Mouse (Mus musculus) hindbrain, embryonic 15.5 days (tissue): ENCODE measurements around the gene Mfsd4b3. TPM values are rescaled to one million over a fixed set of nuclear protein-coding genes. Genes with fewer than 3 reads are reported as not detected.
"Not testable (repeated sequence)": the region's sequence is repeated elsewhere in the genome, so short reads cannot be mapped to it uniquely, and the experiment has no call there.

Experiments
- ATAC-seq: fragments of 200-750 bp; cut with Nextera tagmentation; 2 replicates; pipeline ENCODE4 v1.8.0; 2017; ENCODE audit warnings: low read depth, moderate number of reproducible peaks, moderate TSS enrichment; ENCODE audit not compliant: low FRiP score
- H3K27ac ChIP-seq: fragments of 300-500 bp; sonication (generic); replicated peaks from 2 replicates; pipeline ENCODE4 v1.5.1; 2015; ENCODE audit warnings: mild to moderate bottlenecking, inconsistent platforms
- H3K27me3 ChIP-seq: fragments of 300-500 bp; sonication (generic); 2 replicates; pipeline ENCODE4 v1.6.1; 2015; ENCODE audit warnings: control low read depth, inconsistent platforms
- H3K36me3 ChIP-seq: fragments of 300-500 bp; sonication (generic); 2 replicates; pipeline ENCODE4 v1.6.1; 2015; ENCODE audit warnings: control low read depth, inconsistent platforms
- H3K4me1 ChIP-seq: fragments of 300-500 bp; sonication (generic); replicated peaks from 2 replicates; pipeline ENCODE4 v1.6.1; 2015; ENCODE audit warnings: control low read depth, inconsistent platforms
- H3K4me2 ChIP-seq: fragments of 300-500 bp; sonication (generic); 2 replicates; pipeline ENCODE4 v1.6.1; 2015; ENCODE audit warnings: moderate library complexity, mild to moderate bottlenecking, inconsistent platforms
- H3K4me3 ChIP-seq: fragments of 300-500 bp; sonication (generic); 2 replicates; pipeline ENCODE4 v1.5.1; 2015; ENCODE audit warnings: mild to moderate bottlenecking, inconsistent platforms
- H3K9ac ChIP-seq: fragments of 300-500 bp; sonication (generic); 2 replicates; pipeline ENCODE4 v1.6.1; 2015; ENCODE audit warnings: inconsistent platforms
- H3K9me3 ChIP-seq: fragments of 300-500 bp; sonication (generic); 2 replicates; pipeline ENCODE4 v1.6.1; 2016; ENCODE audit warnings: control low read depth, inconsistent platforms
- WGBS: fragments of 180-500 bp; shearing (Covaris S2); methylation state at CpG from one replicate; pipeline ENCODE4 v1.1.7; 2015; 5-methylcytosine and 5-hydroxymethylcytosine counted together
- polyA plus RNA-seq: library from polyadenylated mRNA; unstranded; fragments of >200 nt; fragmentation: Nextera tagmentation; extraction: Ambion mirVana; gene quantifications from 2 replicates; pipeline ENCODE4 v1.2.1, GENCODE M21; 2015

Mfsd4b3 gene
- polyA plus RNA-seq, 1 experiment from 2014 or later, result 0.09 TPM

DNA sequence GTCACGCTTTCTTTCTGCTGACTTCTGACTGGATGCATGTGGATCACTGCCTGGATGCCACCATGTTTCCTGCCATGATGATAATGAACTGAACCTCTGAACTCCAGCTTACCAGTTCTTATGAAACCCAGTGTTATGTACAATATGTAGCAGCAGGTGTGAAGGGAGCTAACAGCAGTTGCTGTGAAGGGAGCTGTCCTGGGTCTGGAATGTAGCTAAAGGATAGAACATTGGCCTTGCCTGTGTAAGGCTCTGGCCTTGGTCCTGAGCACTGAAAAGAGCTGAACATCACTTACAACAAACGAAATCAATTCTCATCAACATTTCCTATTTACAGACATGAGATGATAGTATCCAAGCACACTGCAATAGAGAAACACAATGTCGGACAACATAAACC, 7.6 kb upstream of the Mfsd4b3 start:
- H3K9ac ChIP-seq, result no peak overlapping the region
- no peak overlapping the region for H3K27ac ChIP-seq
- ATAC-seq, result no peak
- H3K9me3 ChIP-seq, result no peaks in the 10 kb centered on the region
- no peaks in the 10 kb centered on the region for H3K4me1 ChIP-seq
- no peak overlapping the region for H3K4me3 ChIP-seq
- H3K4me2 ChIP-seq, result no peak overlapping the region
- H3K27me3 ChIP-seq, result no peaks in the 10 kb centered on the region
- 88% methylated on average over 3 of the region's 3 CpGs for WGBS
- H3K36me3 ChIP-seq, result no peaks in the 10 kb centered on the region

DNA sequence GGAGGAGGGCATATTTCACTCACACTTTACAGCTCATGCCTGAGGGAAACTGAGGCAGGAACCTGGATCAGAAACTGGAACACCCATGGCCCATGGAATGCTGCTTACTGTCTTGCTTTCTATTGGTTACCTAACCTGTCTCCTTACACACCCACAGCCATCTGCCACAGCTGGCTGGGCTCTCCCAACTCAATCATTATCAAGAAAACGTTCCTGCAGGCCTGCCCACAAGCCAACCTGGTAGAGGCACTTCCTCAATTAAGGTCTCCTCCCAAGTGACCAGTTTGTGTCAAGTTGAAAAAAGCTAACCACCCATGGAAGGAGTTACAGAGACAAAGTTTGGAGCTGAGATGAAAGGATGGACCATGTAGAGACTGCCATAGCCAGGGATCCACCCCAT, 2.0 kb upstream of the Mfsd4b3 start:
- Histone ChIP-seq H3K27me3 (no peaks in the 10 kb centered on the region), H3K4me2 (no peak overlapping the region), H3K36me3 (no peaks in the 10 kb centered on the region), H3K9me3 (no peaks in the 10 kb centered on the region), H3K4me1 (0 out of 2 replicates have a peak, but pooled peaks cover 6% of the 10 kb centered on the region), H3K9ac (no peak overlapping the region), H3K27ac (no peak overlapping the region), H3K4me3 (no peak overlapping the region)
- WGBS, result 53% methylated on average over 1 of the region's 1 CpGs
- ATAC-seq, result no peak

DNA sequence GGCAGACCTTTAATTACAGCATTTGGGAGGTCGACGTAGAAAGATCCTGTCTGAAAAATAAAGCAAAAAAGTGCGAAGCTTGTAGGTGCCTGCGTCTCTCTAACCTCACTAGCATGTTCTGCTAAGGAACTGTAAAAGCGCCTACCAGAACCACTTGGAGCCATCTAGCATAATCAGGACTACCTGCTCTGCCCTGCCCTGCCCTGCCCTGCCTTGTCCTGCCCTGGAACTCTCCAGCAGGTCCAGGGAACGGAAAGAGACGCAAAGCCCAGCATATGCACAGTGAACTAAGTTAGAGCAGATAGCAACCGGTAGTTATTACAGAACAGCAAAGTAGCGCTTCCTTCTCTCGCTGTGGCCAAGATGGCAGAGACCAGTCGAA, 479 bp upstream of the Mfsd4b3 start:
- no peak overlapping the region for H3K9ac ChIP-seq
- ATAC-seq, result peak; percentile 51
- 40% methylated on average over 11 of the region's 11 CpGs for WGBS
- no peaks in the 10 kb centered on the region for H3K9me3 ChIP-seq
- peak overlapping the region; percentile 53 for H3K4me3 ChIP-seq
- 0 out of 2 replicates have a peak, but pooled peaks cover 6% of the 10 kb centered on the region for H3K4me1 ChIP-seq
- H3K27me3 ChIP-seq, result no peaks in the 10 kb centered on the region
- no peak overlapping the region for H3K27ac ChIP-seq
- H3K4me2 ChIP-seq, result peak overlapping the region; percentile 96
- H3K36me3 ChIP-seq, result no peaks in the 10 kb centered on the region

DNA sequence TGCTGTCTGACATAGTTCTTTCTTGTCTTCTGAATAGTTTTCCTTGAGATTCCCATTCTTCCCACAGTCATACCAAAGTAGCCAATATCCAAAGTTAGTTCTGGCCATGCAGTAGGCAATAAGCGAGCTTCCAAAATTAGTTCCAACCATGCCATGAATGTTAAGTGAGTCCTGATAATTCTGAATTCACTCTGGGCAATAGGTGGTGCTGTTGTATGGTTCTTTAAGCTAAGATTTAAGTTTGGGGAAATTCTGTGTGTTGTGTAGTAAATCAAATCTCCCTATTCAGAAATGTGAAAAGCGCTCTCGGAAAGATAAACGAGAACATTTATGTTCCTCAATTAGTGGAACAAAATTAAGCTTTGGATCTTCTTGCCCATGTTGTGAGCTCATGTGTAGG, 1.7 kb downstream of the Mfsd4b3 start:
- Histone ChIP-seq H3K27me3 (no peaks in the 10 kb centered on the region), H3K36me3 (no peaks in the 10 kb centered on the region), H3K4me1 (0 out of 2 replicates have a peak, but pooled peaks cover 6% of the 10 kb centered on the region), H3K9me3 (no peaks in the 10 kb centered on the region), H3K27ac (no peak overlapping the region), H3K4me3 (no peak overlapping the region), H3K4me2 (no peak overlapping the region), H3K9ac (no peak overlapping the region)
- 62% methylated on average over 4 of the region's 4 CpGs for WGBS
- no peak for ATAC-seq

DNA sequence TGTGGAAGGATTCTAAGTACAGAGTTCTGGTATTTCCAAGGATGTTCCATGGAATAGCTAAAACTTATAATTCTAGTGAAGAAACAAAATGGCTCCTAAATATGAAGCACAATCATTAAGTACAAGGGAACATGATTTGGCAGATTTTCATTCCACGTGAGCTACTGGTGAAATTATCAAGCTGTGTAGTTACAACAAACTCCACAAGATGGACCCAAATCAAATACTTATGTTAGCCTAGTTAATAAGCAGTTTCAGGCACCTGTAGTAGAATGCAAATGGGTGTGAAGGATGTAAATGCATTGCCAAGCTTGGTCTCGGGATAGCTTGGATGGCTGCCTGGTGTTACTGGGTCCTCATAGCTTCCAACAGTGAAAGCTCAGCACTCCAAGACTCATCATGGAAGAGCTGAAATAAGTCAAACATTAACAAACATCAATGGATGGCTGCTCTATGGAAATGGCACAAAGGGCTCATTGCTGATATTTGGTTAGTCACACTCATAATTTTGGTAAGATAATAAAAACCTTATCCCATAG, 3.5 kb downstream of the Mfsd4b3 start:
- Histone ChIP-seq H3K4me2 (no peak overlapping the region), H3K36me3 (no peaks in the 10 kb centered on the region), H3K9ac (no peak overlapping the region), H3K27me3 (no peaks in the 10 kb centered on the region), H3K4me3 (no peak overlapping the region), H3K27ac (no peak overlapping the region), H3K4me1 (0 out of 2 replicates have a peak, but pooled peaks cover 6% of the 10 kb centered on the region), H3K9me3 (no peaks in the 10 kb centered on the region)
- no peak for ATAC-seq
- whole genome bisulfite sequencing, result 57% methylated on average over 2 of the region's 2 CpGs

DNA sequence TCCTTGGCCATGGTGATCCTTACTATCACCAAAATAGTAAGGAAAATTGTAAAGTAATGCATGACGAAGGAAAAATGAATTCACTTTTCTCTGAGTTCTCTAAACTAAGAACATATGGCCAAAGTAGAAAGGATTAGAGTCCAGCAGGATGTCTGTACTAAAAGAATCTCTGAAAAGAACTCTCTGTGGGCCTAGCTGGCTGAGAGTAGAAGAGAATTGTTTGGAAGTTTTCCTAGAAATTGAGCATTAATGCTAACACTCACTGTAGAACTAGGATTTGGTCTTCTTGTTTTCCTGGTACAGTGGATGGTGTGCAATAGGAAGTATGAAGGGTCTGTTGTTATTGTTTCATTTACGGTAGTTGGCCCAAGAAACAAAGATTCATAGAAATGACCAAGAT, 4.8 kb downstream of the Mfsd4b3 start:
- Histone ChIP-seq H3K9me3 (no peaks in the 10 kb centered on the region), H3K4me2 (no peak overlapping the region), H3K36me3 (no peaks in the 10 kb centered on the region), H3K4me3 (no peak overlapping the region), H3K9ac (no peak overlapping the region), H3K4me1 (0 out of 2 replicates have a peak, but pooled peaks cover 3% of the 10 kb centered on the region), H3K27ac (no peak overlapping the region), H3K27me3 (no peaks in the 10 kb centered on the region)
- 88% methylated on average over 2 of the region's 2 CpGs for WGBS
- ATAC-seq, result no peak

DNA sequence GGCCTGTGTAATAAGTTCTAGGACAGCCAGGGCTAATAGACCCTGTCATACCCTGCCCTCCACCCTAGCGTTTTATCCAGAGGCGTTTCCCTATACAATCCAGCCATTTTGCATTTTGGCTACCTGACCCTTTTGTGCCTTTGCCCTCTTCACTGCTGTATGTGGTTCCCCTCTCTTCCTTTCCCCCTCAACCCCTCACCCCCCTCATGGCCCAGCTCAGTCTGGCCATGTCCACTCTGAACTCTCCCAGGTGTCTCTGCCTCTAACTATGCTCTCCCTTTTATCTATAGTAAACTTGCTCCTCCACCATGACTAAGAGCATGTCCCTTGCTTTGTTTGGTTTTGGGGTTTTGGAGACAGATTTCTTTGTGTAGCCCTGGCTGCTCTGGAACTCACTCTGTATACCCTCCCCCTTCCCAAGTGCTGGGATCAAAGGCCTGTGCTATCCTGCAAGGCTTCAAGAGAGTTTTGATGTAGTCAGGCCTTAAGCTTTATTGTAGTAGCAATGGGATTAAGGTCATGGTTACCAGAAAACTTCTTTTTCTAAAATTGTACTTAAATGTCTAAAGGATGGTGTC, 10.5 kb downstream of the Mfsd4b3 start:
- WGBS, result 87% methylated on average over 2 of the region's 2 CpGs
- Histone ChIP-seq H3K9ac (no peak overlapping the region), H3K27ac (no peak overlapping the region), H3K36me3 (no peaks in the 10 kb centered on the region), H3K9me3 (no peaks in the 10 kb centered on the region), H3K27me3 (no peaks in the 10 kb centered on the region), H3K4me2 (no peak overlapping the region), H3K4me1 (no peaks in the 10 kb centered on the region), H3K4me3 (no peak overlapping the region)
- ATAC-seq, result no peak

DNA sequence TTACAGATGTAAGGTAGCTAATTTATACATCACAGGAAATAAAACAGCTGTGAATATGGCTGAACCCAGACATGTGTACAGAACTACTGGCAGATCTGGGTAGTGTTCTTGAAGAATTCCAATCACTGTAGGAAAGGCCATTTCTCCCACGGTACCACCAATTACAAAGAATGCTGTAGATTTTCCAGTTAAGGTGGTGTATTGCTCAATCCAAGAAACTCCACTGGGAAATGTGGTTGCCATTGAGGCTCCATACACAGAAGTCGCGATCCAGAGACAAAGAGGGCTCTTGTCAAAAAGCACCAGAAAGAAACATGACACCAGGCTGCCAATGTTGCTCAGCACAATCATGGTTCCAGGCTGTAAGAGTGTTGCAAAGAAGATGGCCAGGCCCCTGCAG, 12.8 kb downstream of the Mfsd4b3 start:
- not testable (repeated sequence) for H3K27ac ChIP-seq, H3K4me1 ChIP-seq, H3K9ac ChIP-seq, H3K9me3 ChIP-seq, H3K27me3 ChIP-seq, H3K4me3 ChIP-seq, ATAC-seq, H3K36me3 ChIP-seq, H3K4me2 ChIP-seq
- WGBS, result 89% methylated on average over 3 of the region's 3 CpGs

DNA sequence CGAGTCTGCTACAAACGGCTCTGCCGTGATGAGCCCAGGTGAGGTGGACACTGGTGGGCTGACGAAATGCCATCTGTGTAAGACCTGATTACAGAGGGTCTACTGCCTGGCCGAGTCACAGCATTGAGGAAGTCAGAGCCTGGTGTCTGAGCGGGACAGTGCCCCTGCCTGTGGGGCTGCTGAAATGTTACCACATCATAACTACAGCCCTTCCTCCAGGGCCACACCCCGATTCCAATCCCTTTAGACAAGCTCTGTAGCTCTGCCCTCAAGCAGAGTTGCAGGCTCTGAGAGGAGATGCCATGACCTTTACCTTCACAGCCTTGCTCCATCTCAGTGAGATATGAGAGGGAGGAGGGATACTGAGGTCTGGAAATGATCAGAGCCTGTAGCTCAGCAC, 23.4 kb downstream of the Mfsd4b3 start:
- ATAC-seq, result no peak
- no peak overlapping the region for H3K4me2 ChIP-seq
- H3K4me1 ChIP-seq, result no peaks in the 10 kb centered on the region
- H3K36me3 ChIP-seq, result no peaks in the 10 kb centered on the region
- no peak overlapping the region for H3K27ac ChIP-seq
- WGBS, result 87% methylated on average over 7 of the region's 7 CpGs
- H3K9me3 ChIP-seq, result no peaks in the 10 kb centered on the region
- no peak overlapping the region for H3K9ac ChIP-seq
- H3K27me3 ChIP-seq, result no peaks in the 10 kb centered on the region
- no peak overlapping the region for H3K4me3 ChIP-seq

DNA sequence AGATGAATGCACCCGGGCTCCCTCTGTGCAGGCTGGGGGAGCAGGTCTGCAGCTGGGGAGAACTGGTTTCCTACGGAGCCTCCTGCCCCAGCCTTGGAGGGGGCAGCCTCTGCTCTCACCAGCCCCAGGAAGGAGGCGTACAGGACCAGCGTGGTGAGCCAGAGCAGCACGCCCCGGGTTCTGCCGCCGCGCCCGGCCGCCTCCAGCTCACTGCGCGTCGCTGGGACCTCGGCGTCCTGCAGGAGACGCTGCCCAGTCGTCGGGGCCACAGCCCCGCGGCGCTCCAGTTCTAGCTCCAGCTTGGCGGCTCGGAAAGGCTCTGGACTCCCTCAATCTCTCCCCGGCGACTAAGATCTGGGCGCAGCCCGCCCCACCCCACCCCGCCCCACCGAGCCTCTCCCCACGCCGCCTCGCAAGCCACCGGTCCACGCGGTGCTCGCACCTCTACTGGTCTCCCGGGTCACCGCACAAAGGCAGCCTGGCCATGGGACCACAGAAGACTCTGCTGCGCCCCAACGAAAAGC, 33.3 kb downstream of the Mfsd4b3 start, which contains the start of gene Mfsd4b2:
Mfsd4b2 (minus strand) TSS at position 308 of the 524 bp plus-strand sequence.
- no peaks in the 10 kb centered on the region for H3K9me3 ChIP-seq
- H3K4me2 ChIP-seq, result peak within 1 kb of the TSS; percentile 94
- H3K4me1 ChIP-seq, result peaks cover 8% of the 10 kb centered on the region
- H3K9ac ChIP-seq, result peak within 1 kb of the TSS; percentile 25; the same call in 1 of the 2 replicates
- no peaks in the 10 kb centered on the region for H3K36me3 ChIP-seq
- H3K27me3 ChIP-seq, result peaks cover 14% of the 10 kb centered on the region
- ATAC-seq, result peak; percentile 71; the same call in 1 of the 2 replicates
- H3K4me3 ChIP-seq, result peak within 1 kb of the TSS; percentile 43
- H3K27ac ChIP-seq, result no peak within 1 kb of the TSS
- WGBS, result under 1% methylated on average over 41 of the region's 41 CpGs

DNA sequence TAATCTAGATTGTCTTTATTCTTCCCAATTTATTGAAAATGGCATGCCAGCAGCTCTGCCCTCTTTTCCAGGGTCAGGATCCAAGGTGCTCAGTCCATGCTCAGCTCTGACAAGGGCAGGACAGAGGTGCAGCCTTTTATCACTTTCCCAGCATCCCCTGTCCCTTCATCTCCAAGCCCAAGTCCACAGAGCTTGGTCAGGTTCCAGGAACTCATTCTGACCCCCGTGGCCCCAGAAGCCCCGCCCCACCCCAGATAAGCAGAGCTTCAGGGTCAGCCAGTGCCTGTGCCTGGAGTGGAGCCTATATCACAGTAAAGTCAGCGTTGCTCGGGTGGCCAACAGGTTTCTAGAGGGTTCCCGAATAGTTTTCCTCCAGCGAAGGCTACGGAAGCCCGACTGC, 35.4 kb downstream of the Mfsd4b3 start:
- not testable (repeated sequence) for H3K9ac ChIP-seq
- H3K27me3 ChIP-seq, result peaks cover 14% of the 10 kb centered on the region
- 73% methylated on average over 8 of the region's 8 CpGs for WGBS

DNA sequence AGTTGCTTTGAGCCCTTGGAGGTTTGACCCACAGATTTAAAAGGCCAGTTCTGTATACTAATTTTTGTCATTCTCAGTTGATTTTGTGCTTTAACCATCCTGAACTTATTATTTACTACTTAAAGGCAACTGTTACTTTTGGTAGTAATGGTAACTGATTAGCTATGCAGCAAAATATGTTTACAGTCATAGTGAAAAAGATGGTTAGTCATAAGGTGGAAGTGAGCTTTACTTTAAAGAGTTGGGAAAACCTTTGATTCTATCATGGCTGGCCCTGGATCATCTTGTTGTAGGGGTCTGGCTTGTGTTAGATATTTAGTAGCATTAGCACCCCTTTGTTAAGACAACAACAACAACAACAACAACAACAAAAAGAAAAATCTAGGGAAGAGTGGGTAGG, 47.3 kb downstream of the Mfsd4b3 start:
- H3K4me2 ChIP-seq, result no peak overlapping the region
- H3K27ac ChIP-seq, result no peak overlapping the region
- H3K4me3 ChIP-seq, result no peak overlapping the region
- no peak overlapping the region for H3K9ac ChIP-seq
- H3K4me1 ChIP-seq, result no peaks in the 10 kb centered on the region
- no peak for ATAC-seq
- no peaks in the 10 kb centered on the region for H3K27me3 ChIP-seq
- H3K9me3 ChIP-seq, result no peaks in the 10 kb centered on the region
- H3K36me3 ChIP-seq, result no peaks in the 10 kb centered on the region

More for the DNA sequence above, 35.4 kb downstream of the Mfsd4b3 start:
- not testable (repeated sequence) for ATAC-seq, H3K36me3 ChIP-seq, H3K27ac ChIP-seq, H3K4me2 ChIP-seq, H3K4me3 ChIP-seq, H3K4me1 ChIP-seq, H3K9me3 ChIP-seq
